11 mouse cellular contexts compared by ENCODE assay signal in genomic region chr10:67047712-67048645, GRCm38 (mm10). TPM values are rescaled to one million over a fixed set of nuclear protein-coding genes. Genes with fewer than 3 reads are reported as not detected.
DNase-seq lines count a peak whose midpoint lies in the region; ATAC-seq and TF ChIP-seq lines count a peak whose summit lies in the region.
"Had no signal": no experiment of that assay in that cellular context is flagged by ENCODE, and none has a peak within 500 bp of the region (broad histone marks: within the 10 kb centered on the region; RNA-seq: fewer than 3 reads in every experiment).

No protein-coding gene starts in this region.

- 70% methylated on average over 18 of the region's 18 CpGs for WGBS in lung, postnatal 0 days
- 66% methylated on average over 18 of the region's 18 CpGs for WGBS in lung, adult 2 months
- WGBS in stomach, embryonic 16.5 days = 67% methylated on average over 18 of the region's 18 CpGs

- H3K9me3 ChIP-seq in lung, postnatal 0 days (ENCODE audit: low read length) = no peaks in the 10 kb centered on the region
- no peaks in the 10 kb centered on the region for H3K9me3 ChIP-seq in stomach, embryonic 16.5 days (replicated peaks; ENCODE audit: control insufficient read depth, low read length)

- TF ChIP-seq CTCF in lung, postnatal 0 days (IDR thresholded peaks at IDR 0.05) = no peak
- no peak for TF ChIP-seq CTCF in lung, adult 2 months (IDR thresholded peaks at IDR 0.05; ENCODE audit: insufficient read depth, low read length)

- no peaks in the 10 kb centered on the region for H3K27me3 ChIP-seq in lung, postnatal 0 days (replicated peaks; ENCODE audit: insufficient read depth, low read length)
- no peaks in the 10 kb centered on the region for H3K27me3 ChIP-seq in stomach, embryonic 16.5 days (ENCODE audit: control insufficient read depth, insufficient read depth, low read length)

- no peak overlapping the region for H3K4me2 ChIP-seq in lung, postnatal 0 days (replicated peaks; ENCODE audit: low read depth, low read length)
- H3K4me2 ChIP-seq in stomach, embryonic 16.5 days (ENCODE audit: low read depth, low read length) = no peak overlapping the region
- H3K4me2 ChIP-seq: hindbrain, embryonic 14.5 days had no signal

- 0 out of 2 replicates have a peak overlapping the region, but pooled peaks have one; percentile 32 for H3K27ac ChIP-seq in lung, postnatal 0 days (ENCODE audit: low read length)
- H3K27ac ChIP-seq in stomach, embryonic 16.5 days (ENCODE audit: low read length) = peak overlapping the region; percentile 21; the same call in 1 of the 2 replicates
- H3K27ac ChIP-seq: hindbrain, embryonic 14.5 days had no signal

- no peak for TF ChIP-seq POLR2A in lung, adult 2 months (IDR thresholded peaks at IDR 0.05; ENCODE audit: borderline replicate concordance, extremely low read depth, low read depth, low read length)

- DNase-seq in gastrocnemius, adult 18-20 months (ENCODE audit: low spot score) = peak; percentile 17
- no peak for DNase-seq in gastrocnemius, postnatal 25 days
- peak; percentile 83 for DNase-seq in lung, postnatal 0 days (ENCODE audit: low spot score)
- DNase-seq in lung, adult 2 months = no peak
- DNase-seq in urinary bladder, postnatal 25 days (ENCODE audit: low spot score) = no peak
- no peak for DNase-seq in cerebellum, adult 9-11 months
- DNase-seq: gastrocnemius, postnatal 14 days had no signal

- H3K4me3 ChIP-seq in lung, postnatal 0 days (ENCODE audit: low read depth, low read length) = no peak overlapping the region
- no peak overlapping the region for H3K4me3 ChIP-seq in lung, adult 2 months (replicated peaks; ENCODE audit: extremely low read depth, low read depth, low read length)
- no peak overlapping the region for H3K4me3 ChIP-seq in stomach, embryonic 16.5 days (replicated peaks; ENCODE audit: low read length)

- H3K36me3 ChIP-seq in lung, postnatal 0 days (ENCODE audit: insufficient read depth, low read length) = no peaks in the 10 kb centered on the region
- H3K36me3 ChIP-seq in stomach, embryonic 16.5 days (ENCODE audit: control insufficient read depth, insufficient read depth, low read length) = 0 out of 2 replicates have a peak, but pooled peaks cover 5% of the 10 kb centered on the region

- H3K4me1 ChIP-seq in lung, postnatal 0 days (ENCODE audit: insufficient read depth, low read depth, low read length) = no peaks in the 10 kb centered on the region; the same call in 1 of the 2 replicates
- H3K4me1 ChIP-seq in lung, adult 2 months (ENCODE audit: control insufficient read depth, insufficient read depth, low read length) = peaks cover 10% of the 10 kb centered on the region; the same call in 1 of the 2 replicates
- peaks cover 26% of the 10 kb centered on the region for H3K4me1 ChIP-seq in stomach, embryonic 16.5 days (ENCODE audit: control insufficient read depth, insufficient read depth, low read length)

- TF ChIP-seq EP300 in lung, postnatal 0 days (IDR thresholded peaks at IDR 0.05) = peak; percentile 68

- peak; percentile 65 for ATAC-seq in lung, postnatal 0 days
- peak; percentile 47 for ATAC-seq in granulocyte monocyte progenitor cell, adult 5-6 weeks (replicated peaks; ENCODE audit: poor library complexity, severe bottlenecking)
- ATAC-seq in stomach, embryonic 16.5 days (ENCODE audit: insufficient read depth, low FRiP score) = no peak
- ATAC-seq: CD4-positive, CD25-positive, alpha-beta regulatory T cell, adult 4 months had no signal

- no peak overlapping the region for H3K9ac ChIP-seq in lung, postnatal 0 days (replicated peaks; ENCODE audit: low read depth)
- H3K9ac ChIP-seq in stomach, embryonic 16.5 days (ENCODE audit: low read length) = no peak overlapping the region
- H3K9ac ChIP-seq: hindbrain, embryonic 14.5 days had no signal

RNA-seq across cellular contexts. Expression of gene Jmjd1c, which starts 47.9 kb away (rescaled TPM):
- 10 to 100 TPM; 23.5 to 25.4 TPM for total RNA-seq in gastrocnemius, adult 18-20 months (2021)
- 10 to 100 TPM; 18.1 to 23.6 TPM for total RNA-seq in gastrocnemius, postnatal 25 days (2021)
- 43.8 and 44.6 TPM in 2 replicates for polyA plus RNA-seq in lung, postnatal 0 days (2015; fragmentation: Nextera tagmentation; extraction: Ambion mirVana)
- polyA plus RNA-seq in lung, adult 2 months (2012; rRNA removed) = 16.4 and 19.4 TPM in 2 replicates
- 82.9 and 89.7 TPM in 2 replicates for total RNA-seq in granulocyte monocyte progenitor cell, adult 5-6 weeks (2014; fragmentation: Nextera tagmentation)
- total RNA-seq in granulocyte monocyte progenitor cell, adult 5-6 weeks (2017) = 57.8 and 69.4 TPM in 2 replicates
- polyA plus RNA-seq in stomach, embryonic 16.5 days (2015; fragmentation: Nextera tagmentation; extraction: Ambion mirVana) = 26.7 and 30.3 TPM in 2 replicates

RNA-seq across cellular contexts. Expression of gene Reep3, which starts 48.8 kb away (rescaled TPM):
- 10 to 100 TPM; 10.0 to 11.1 TPM for total RNA-seq in gastrocnemius, adult 18-20 months (2021)
- 10 to 100 TPM; 10.3 to 12.6 TPM for total RNA-seq in gastrocnemius, postnatal 25 days (2021)
- polyA plus RNA-seq in lung, postnatal 0 days (2015; fragmentation: Nextera tagmentation; extraction: Ambion mirVana) = 38.4 and 43.8 TPM in 2 replicates
- 16.7 and 26.5 TPM in 2 replicates for polyA plus RNA-seq in lung, adult 2 months (2012; rRNA removed)
- total RNA-seq in granulocyte monocyte progenitor cell, adult 5-6 weeks (2014; fragmentation: Nextera tagmentation) = 21.6 and 22.3 TPM in 2 replicates
- 11.8 and 13.4 TPM in 2 replicates for total RNA-seq in granulocyte monocyte progenitor cell, adult 5-6 weeks (2017)
- 44.0 and 52.0 TPM in 2 replicates for polyA plus RNA-seq in stomach, embryonic 16.5 days (2015; fragmentation: Nextera tagmentation; extraction: Ambion mirVana)

Comparison
In these comparisons a context has a peak if more than half of its experiments do, and no peak if none do; other contexts are left out.
1. DNase-seq: peak in gastrocnemius, adult 18-20 months (single experiment) and lung, postnatal 0 days (single experiment); none in gastrocnemius, postnatal 25 days (single experiment), lung, adult 2 months (single experiment), urinary bladder, postnatal 25 days (single experiment) and cerebellum, adult 9-11 months (single experiment).